Mouse (Mus musculus) embryonic fibroblast, embryonic 13.5 days (primary cell): ENCODE measurements at regions not wholly inside any gene's neighbourhood (a gene's known extent, or its start where the extent isn't known, plus 50 kb on each side); places are given as distances from the start of the nearest gene placed in this dataset.

Source experiments
- CTCF ChIP-seq: IDR thresholded peaks from 2 replicates; pipeline ENCODE4 v1.5.1; 2011; ENCODE audit warnings: mild to moderate bottlenecking, control low read depth, low read length, moderate library complexity, borderline replicate concordance; ENCODE audit not compliant: insufficient read depth
- POLR2A ChIP-seq: IDR thresholded peaks from 2 replicates; pipeline ENCODE4 v1.6.1; 2011; ENCODE audit warnings: low read depth, mild to moderate bottlenecking, control low read depth, low read length, moderate library complexity

GRCm38 (mm10) chr5:52026148-52026547 lies 164.2 kb downstream of the Dhx15 start:
- TF ChIP-seq CTCF (no peak), POLR2A (no peak)
